Mouse (Mus musculus): ENCODE data around the gene Ccdc120. TPM values are rescaled to one million over a fixed set of nuclear protein-coding genes. Genes with fewer than 3 reads are reported as not detected.
A peak's percentile ranks its signal among the peaks of the same experiment; 100 is the strongest.

The Ccdc120 gene
- total RNA-seq, 1 experiment from 2014 or later, result not detected

GRCm38 (mm10) chrX:7762921-7763197 is 12.2 kb upstream of the Ccdc120 start:
- ATAC-seq (ENCODE audit: extremely low read depth, insufficient number of reproducible peaks, low FRiP score, poor library complexity, severe bottlenecking), result no peak

- ATAC-seq (ENCODE audit: extremely low read depth, insufficient number of reproducible peaks, low FRiP score, poor library complexity, severe bottlenecking), result peak; percentile 97
These were observed 11.6 kb upstream of the Ccdc120 start, which contains the start of gene Tfe3 for GRCm38 (mm10) chrX:7762137-7762920. Gene Tfe3 (plus strand): TSS chrX:7762560.

- peak; percentile 67; the same call in 1 of the 2 replicates for ATAC-seq (ENCODE audit: extremely low read depth, insufficient number of reproducible peaks, low FRiP score, poor library complexity, severe bottlenecking)
These were observed 2.9 kb upstream of the Ccdc120 start for GRCm38 (mm10) chrX:7753627-7754026.

- ATAC-seq (ENCODE audit: extremely low read depth, insufficient number of reproducible peaks, low FRiP score, poor library complexity, severe bottlenecking), result no peak
These were observed 5.3 kb downstream of the Ccdc120 start for GRCm38 (mm10) chrX:7745429-7745828.

- no peak for ATAC-seq (ENCODE audit: extremely low read depth, insufficient number of reproducible peaks, low FRiP score, poor library complexity, severe bottlenecking)
These were observed 5.8 kb downstream of the Ccdc120 start for GRCm38 (mm10) chrX:7744940-7745339.

- no peak for ATAC-seq (ENCODE audit: extremely low read depth, insufficient number of reproducible peaks, low FRiP score, poor library complexity, severe bottlenecking)
These were observed 7.2 kb downstream of the Ccdc120 start for GRCm38 (mm10) chrX:7743470-7743869.

- no peak for ATAC-seq (ENCODE audit: extremely low read depth, insufficient number of reproducible peaks, low FRiP score, poor library complexity, severe bottlenecking)
These were observed 9.6 kb downstream of the Ccdc120 start for GRCm38 (mm10) chrX:7741103-7741502.

GRCm38 (mm10) chrX:7740082-7740819 is 10.5 kb downstream of the Ccdc120 start:
- ATAC-seq (ENCODE audit: extremely low read depth, insufficient number of reproducible peaks, low FRiP score, poor library complexity, severe bottlenecking), result no peak

- ATAC-seq (ENCODE audit: extremely low read depth, insufficient number of reproducible peaks, low FRiP score, poor library complexity, severe bottlenecking), result no peak
These were observed 11.2 kb downstream of the Ccdc120 start for GRCm38 (mm10) chrX:7739336-7740081.

GRCm38 (mm10) chrX:7733571-7734156 is 17.0 kb downstream of the Ccdc120 start:
- ATAC-seq (ENCODE audit: extremely low read depth, insufficient number of reproducible peaks, low FRiP score, poor library complexity, severe bottlenecking), result peak; percentile 84

- ATAC-seq (ENCODE audit: extremely low read depth, insufficient number of reproducible peaks, low FRiP score, poor library complexity, severe bottlenecking), result no peak
These were observed 21.8 kb downstream of the Ccdc120 start for GRCm38 (mm10) chrX:7728922-7729265.

GRCm38 (mm10) chrX:7728215-7728921 is 22.3 kb downstream of the Ccdc120 start, which contains the start of gene Praf2:
Gene Praf2 (plus strand): TSS chrX:7728439.
- peak; percentile 93 for ATAC-seq (ENCODE audit: extremely low read depth, insufficient number of reproducible peaks, low FRiP score, poor library complexity, severe bottlenecking)

- ATAC-seq (ENCODE audit: extremely low read depth, insufficient number of reproducible peaks, low FRiP score, poor library complexity, severe bottlenecking), result no peak
These were observed 23.5 kb downstream of the Ccdc120 start for GRCm38 (mm10) chrX:7727176-7727575.

GRCm38 (mm10) chrX:7725841-7726240 is 24.9 kb downstream of the Ccdc120 start:
- no peak for ATAC-seq (ENCODE audit: extremely low read depth, insufficient number of reproducible peaks, low FRiP score, poor library complexity, severe bottlenecking)

- no peak for ATAC-seq (ENCODE audit: extremely low read depth, insufficient number of reproducible peaks, low FRiP score, poor library complexity, severe bottlenecking)
These were observed 26.6 kb downstream of the Ccdc120 start for GRCm38 (mm10) chrX:7724135-7724534.

- no peak for ATAC-seq (ENCODE audit: extremely low read depth, insufficient number of reproducible peaks, low FRiP score, poor library complexity, severe bottlenecking)
These were observed 28.0 kb downstream of the Ccdc120 start for GRCm38 (mm10) chrX:7722691-7723090.

GRCm38 (mm10) chrX:7722282-7722611 is 28.5 kb downstream of the Ccdc120 start:
- ATAC-seq (ENCODE audit: extremely low read depth, insufficient number of reproducible peaks, low FRiP score, poor library complexity, severe bottlenecking), result no peak

GRCm38 (mm10) chrX:7721514-7722281 is 29.0 kb downstream of the Ccdc120 start, which contains the start of gene Gm45208:
Gene Gm45208 (plus strand): TSS chrX:7722245.
- ATAC-seq (ENCODE audit: extremely low read depth, insufficient number of reproducible peaks, low FRiP score, poor library complexity, severe bottlenecking), result peak; percentile 90

All from neutrophil, adult 5-6 weeks (primary cell).